Mouse (Mus musculus) embryo, embryonic 9.5 days (tissue): ENCODE data around the gene Fitm1.
A peak's percentile ranks its signal among the peaks of the same experiment; 100 is the strongest.

Experiments used
- DNase-seq: peaks from one replicate; pipeline ENCODE4 v3.0.0-alpha.2; 2017; ENCODE audit errors: extremely low spot score

The Fitm1 gene

DNA sequence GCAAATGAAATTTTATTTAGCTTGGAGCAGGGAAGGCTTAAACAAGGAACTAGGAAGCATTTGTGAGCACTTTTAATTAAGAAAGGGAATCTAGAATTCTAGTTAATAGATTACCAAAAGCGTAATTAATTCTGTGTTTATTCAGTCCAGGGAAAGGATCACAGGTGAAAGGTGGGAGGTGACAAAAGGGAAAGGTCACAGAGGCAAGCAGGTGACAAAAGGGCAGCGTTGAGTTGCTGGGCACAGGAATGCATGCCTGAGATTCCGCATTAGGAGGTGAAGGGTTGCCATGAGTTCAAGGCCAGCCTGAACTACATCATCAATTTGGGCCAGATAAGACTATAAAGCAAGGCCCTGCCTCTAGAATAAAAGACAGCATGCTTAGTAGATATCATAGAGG, 7.9 kb upstream of the Fitm1 start:
- DNase-seq: no peak

GRCm38 (mm10) chr14:55570588-55570987, 4.8 kb upstream of the Fitm1 start:
- DNase-seq: no peak

DNA sequence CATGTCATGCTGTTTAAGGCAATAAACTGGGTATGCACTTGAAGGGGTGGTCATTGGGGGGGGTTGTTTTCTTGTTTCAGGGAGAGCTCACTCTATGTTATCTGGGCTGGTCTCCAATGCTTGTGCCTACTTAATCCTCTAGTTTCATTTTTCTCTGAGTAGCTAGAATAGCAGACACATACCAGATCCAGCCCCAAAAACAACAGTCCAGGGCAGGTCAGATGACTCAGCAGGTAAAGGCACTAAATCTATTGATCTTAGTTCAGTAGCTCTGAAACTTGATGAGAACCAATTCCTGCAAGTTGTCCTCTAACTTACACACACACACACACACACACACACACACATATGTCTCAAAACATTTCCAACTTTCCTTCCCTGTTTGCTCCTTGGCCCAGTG, 3.7 kb upstream of the Fitm1 start:
- DNase-seq: no peak

GRCm38 (mm10) chr14:55575711-55576110, 294 bp downstream of the Fitm1 start:
- DNase-seq: no peak

DNA sequence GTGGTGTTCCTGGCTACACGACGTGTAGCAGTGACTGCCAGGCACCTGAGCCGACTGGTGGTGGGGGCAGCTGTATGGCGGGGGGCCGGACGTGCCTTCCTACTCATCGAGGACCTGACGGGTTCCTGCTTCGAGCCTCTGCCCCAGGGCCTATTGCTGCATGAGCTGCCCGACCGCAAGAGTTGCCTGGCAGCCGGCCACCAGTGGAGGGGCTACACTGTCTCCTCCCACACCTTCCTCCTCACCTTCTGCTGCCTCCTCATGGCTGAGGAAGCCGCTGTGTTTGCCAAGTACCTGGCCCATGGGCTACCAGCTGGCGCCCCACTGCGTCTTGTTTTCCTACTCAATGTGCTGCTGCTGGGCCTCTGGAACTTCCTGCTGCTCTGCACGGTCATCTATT, 959 bp downstream of the Fitm1 start:
- DNase-seq: no peak

DNA sequence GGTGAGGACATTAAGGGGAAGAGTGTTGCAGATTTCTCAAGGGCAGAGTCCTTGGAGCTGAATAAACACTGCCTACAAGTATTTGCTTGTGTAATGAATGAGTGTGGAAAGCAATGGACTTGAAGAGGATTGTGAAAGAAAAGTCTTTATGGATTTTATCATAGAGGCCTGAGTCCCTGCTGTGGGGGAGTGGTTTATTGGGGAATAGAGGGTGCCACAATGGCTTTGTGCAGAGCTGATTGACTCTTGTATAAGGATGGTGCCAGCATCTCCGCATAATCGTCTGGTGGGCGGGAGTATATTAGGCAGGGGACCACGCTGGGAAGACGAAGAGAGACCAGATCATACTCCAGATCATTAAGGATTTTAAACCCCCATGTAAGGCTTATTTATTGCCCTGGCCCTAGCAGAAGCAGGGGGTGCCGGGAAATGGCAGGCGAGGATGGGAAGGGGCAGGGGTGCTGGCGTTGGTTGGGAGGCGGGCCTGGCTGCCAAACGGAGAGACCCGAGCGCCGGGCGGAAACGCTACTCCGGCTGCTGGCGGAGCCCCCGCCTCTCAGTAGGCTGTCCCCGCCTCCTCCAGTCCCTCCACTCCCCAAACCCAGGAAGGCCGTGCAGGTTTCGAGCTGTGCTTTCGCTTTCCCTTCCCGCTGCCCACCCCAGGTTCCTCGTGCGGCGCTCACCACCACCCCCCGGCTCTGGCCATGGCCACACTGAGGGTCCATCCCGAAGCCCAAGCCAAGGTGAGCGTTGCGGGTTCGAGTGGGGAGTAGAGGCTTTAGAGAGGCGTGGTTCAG, 2.7 kb downstream of the Fitm1 start, which contains the start of gene Psme1:
Gene Psme1 (plus strand): TSS at position 253 of the 797 bp plus-strand sequence.
- peak; percentile 84 for DNase-seq

GRCm38 (mm10) chr14:55578668-55579269, 3.4 kb downstream of the Fitm1 start:
- no peak for DNase-seq

DNA sequence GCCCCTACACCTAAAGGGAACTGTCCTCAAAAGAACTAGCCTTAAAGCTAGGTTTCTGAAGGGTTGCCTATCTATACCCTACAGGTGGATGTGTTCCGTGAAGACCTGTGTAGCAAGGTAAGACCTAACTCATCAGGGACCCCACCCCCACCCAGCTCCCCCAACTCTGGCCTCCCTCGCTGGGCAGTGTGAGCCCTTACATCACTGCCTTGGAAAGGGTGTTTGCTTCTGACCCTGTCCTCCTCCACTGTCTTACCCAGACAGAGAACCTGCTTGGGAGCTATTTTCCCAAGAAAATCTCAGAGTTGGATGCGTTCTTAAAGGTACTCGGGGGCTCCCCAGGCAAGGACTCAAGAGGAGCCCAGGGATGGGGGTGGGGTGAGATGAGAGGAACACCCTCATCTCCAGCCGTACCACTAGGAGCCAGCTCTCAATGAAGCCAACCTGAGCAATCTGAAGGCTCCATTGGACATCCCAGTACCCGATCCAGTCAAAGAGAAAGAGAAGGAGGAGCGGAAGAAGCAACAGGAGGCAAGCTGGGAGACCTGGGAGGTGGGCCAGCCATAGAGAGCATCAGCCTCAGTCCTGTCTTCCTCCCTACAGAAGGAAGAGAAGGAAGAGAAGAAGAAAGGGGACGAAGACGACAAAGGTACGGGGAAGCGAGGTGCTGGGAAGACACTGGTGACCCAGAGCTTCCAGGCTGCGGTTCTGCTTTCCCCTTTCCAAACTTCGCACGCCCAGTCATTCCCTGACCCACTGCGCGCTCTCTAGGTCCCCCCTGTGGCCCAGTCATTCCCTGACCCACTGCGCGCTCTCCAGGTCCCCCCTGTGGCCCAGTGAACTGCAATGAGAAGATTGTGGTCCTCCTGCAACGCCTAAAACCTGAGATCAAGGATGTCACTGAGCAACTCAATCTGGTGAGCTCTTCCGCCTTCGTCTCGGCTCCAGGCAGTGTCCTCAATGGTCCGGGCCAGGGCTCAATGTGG, 4.4 kb downstream of the Fitm1 start:
- DNase-seq: no peak

- DNase-seq: no peak
Measured at GRCm38 (mm10) chr14:55580731-55581130, 5.3 kb downstream of the Fitm1 start.

DNA sequence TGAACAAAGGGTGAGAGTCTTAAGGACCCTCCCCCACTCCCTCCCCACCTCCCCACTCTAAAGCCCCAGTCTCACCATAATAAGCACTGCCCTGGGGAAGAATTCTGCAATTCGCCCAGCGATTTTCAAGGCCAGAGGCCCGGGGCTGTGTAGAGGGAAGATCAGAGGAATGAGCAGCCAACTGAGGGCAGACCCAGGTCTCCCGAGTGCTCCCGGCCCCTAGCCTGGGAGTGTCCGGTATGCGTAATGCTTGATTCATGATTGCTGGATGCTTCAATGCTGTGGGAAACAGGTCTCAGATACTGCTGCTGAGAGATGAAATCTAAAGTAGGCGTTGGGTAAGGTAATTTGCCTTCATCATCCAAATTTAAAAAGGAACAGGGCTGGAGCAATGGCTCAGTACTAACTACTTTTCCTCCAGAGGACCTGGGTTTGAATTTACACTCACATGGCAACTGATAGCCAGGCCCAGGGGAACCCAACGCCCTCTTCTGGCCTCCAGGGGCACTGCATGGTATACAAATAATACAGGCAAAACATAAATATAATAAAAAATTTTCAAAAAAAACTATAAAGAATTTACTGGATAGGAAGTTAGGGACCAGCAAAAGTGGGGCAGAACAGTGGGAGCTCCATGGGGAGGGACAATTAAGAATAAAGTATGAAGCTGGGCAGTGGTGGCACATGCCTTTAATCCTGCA, 6.7 kb downstream of the Fitm1 start:
- DNase-seq: no peak

- DNase-seq: no peak
Measured at GRCm38 (mm10) chr14:55584303-55584701, 8.9 kb downstream of the Fitm1 start.

- peak; percentile 73 for DNase-seq
Measured at GRCm38 (mm10) chr14:55584702-55585565, 9.5 kb downstream of the Fitm1 start, which contains the start of gene Emc9. TSS of gene Emc9 (minus strand) at chr14:55585302.

GRCm38 (mm10) chr14:55585566-55585960, 10.1 kb downstream of the Fitm1 start:
- no peak for DNase-seq

DNA sequence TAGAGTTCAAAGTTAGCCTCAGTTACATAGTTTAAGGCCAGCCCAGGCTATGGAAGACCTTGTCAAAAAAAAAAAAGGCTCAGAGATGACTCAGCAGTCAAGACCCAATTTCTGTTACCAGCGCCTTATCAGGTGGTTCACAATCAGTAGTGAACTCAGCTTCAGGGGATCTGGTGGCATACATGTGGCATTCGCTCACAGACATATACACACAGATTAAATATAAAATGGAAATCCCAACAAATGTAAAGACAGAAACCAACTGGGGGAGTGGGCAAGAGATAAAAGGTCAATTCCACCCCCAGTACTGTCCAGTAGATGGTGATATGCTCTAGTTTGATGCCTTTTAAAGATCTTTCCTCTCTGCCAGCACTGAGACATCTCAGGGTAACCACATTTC, 10.7 kb downstream of the Fitm1 start:
- DNase-seq: no peak

GRCm38 (mm10) chr14:55589271-55589670, 13.9 kb downstream of the Fitm1 start:
- no peak for DNase-seq

DNA sequence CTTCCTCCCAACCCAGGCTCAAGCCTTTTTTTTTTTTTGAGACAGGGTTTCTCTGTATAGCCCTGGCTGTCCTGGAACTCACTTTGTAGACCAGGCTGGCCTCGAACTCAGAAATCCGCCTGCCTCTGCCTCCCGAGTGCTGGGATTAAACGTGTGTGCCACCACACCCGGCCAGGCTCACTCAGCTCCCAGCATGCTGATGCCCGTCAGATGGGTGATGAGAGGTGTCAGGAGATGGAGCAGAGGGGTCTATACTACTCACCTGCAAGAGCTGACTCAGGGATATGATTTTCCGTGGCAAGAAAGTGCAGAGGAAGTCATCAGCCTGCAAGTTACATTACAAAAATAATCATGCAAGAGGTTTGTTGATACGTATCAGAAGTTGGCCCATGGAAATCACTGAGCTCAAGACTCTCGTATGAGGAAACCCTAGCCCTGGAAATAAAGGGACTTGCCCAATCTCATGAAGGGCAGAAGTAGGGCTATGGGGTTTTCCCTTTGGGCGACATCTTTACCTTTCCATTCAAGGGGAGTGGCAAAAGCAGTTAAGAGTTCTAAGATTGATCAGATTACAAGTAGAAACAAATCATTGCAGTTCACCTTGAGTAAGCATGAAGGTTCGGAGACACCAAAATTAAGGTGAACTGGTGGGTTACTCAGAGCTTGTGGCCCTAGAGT, 14.5 kb downstream of the Fitm1 start:
- DNase-seq: no peak

DNA sequence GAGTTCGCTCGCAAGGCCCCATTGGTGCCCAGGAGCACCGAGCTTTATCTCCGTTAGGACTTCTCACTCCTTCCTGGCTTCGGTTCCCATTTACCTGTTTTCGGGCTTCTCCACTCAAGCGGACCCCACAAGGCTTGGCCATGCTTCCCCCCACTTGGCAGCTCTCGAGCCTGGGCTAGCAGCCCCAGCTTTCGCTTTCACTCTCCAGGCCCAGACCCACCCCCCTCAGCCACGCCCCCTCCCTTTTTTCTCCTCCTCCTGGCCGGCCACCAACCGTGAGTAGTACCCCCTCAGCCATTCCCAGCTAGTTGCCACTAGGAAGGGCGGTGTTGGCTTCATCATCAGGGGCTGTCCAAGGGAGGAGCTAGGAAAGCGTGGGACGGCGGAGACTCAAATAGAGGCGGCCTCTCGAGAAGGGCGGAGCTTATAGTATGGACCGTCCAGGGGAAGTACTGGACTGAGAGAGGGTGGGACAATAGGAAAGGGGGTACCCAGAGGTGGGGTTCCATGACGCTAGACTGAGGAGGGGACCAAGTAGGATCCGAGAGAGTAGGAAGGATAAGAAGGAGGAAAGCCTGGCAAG, 15.4 kb downstream of the Fitm1 start, which contains the start of gene Psme2:
Gene Psme2 (minus strand): TSS at position 366 of the 583 bp plus-strand sequence.
- peak; percentile 95 for DNase-seq

GRCm38 (mm10) chr14:55591331-55591891, 16.0 kb downstream of the Fitm1 start, which contains the start of gene Rnf31:
TSS of gene Rnf31 (plus strand) at chr14:55591708.
- peak; percentile 89 for DNase-seq

DNA sequence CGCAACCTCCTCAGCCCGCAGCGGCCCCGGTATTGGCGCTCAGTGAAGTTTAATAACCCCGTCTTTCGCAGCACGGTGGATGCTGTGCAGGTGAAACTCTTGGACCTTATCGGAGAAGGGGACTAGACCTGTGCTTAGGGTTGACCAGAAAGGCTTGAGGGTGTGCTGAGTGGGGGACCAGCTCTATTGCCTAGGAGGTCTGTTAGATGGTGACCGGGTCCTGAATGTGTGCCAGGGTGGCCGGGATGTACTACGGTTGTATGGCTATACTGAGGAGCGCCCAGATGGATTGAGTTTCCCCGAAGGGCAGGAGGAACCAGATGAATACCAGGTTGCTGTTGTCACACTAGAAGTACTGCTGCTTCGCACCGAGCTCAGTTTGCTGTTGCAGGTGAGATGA, 16.8 kb downstream of the Fitm1 start:
- no peak for DNase-seq
